Mouse (Mus musculus) myocyte (in vitro differentiated cells): ENCODE measurements around the gene Dclre1a. TPM values are rescaled to one million over a fixed set of nuclear protein-coding genes. Genes with fewer than 3 reads are reported as not detected.

Experiments used
- H3K27me3 ChIP-seq: one replicate; pipeline ENCODE4 v1.6.1; 2011; ENCODE audit not compliant: control insufficient read depth, insufficient read depth, insufficient read length
- H3K36me3 ChIP-seq: one replicate; pipeline ENCODE4 v1.6.1; 2011; ENCODE audit not compliant: control insufficient read depth, insufficient read depth
- H3K4me2 ChIP-seq: one replicate; pipeline ENCODE4 v1.6.1; 2011; ENCODE audit warnings: low read depth, control low read depth
- H3K4me3 ChIP-seq: one replicate; pipeline ENCODE4 v1.5.1; 2011; ENCODE audit warnings: mild to moderate bottlenecking, control low read depth, moderate library complexity
- H3K79me2 ChIP-seq: one replicate; pipeline ENCODE4 v1.6.1; 2011; ENCODE audit not compliant: control insufficient read depth, insufficient read depth
- H3ac ChIP-seq: one replicate; pipeline ENCODE4 v1.6.1; 2011; ENCODE audit not compliant: control insufficient read depth, insufficient read length
- CEBPB ChIP-seq: IDR thresholded peaks from 2 replicates; pipeline ENCODE4 v1.6.1; 2011; ENCODE audit warnings: mild to moderate bottlenecking, moderate library complexity; ENCODE audit not compliant: poor library complexity, insufficient read depth, severe bottlenecking
- E2F4 ChIP-seq: IDR thresholded peaks from one replicate; pipeline ENCODE4 v1.6.1; 2011; ENCODE audit warnings: mild to moderate bottlenecking, control low read depth, moderate library complexity; ENCODE audit not compliant: insufficient read depth
- MAX ChIP-seq: IDR thresholded peaks from one replicate; pipeline ENCODE4 v1.6.1; 2011; ENCODE audit warnings: low read depth, mild to moderate bottlenecking, control low read depth
- MYOD1 ChIP-seq, 3 experiments: IDR thresholded peaks; one replicate each; pipeline ENCODE4 v1.6.1; 2011; ENCODE audit warnings: control low read depth in 2 of 3, low read depth in 2 of 3, mild to moderate bottlenecking in 2 of 3, moderate library complexity in 1 of 3; ENCODE audit not compliant: insufficient read length in 2 of 3, control insufficient read depth in 1 of 3
- MYOG ChIP-seq, 3 experiments: IDR thresholded peaks; one replicate each; pipeline ENCODE4 v1.6.1; 2011; ENCODE audit warnings: control low read depth in 2 of 3, low read depth in 2 of 3, mild to moderate bottlenecking in 2 of 3; ENCODE audit not compliant: insufficient read length in 2 of 3, control insufficient read depth in 1 of 3, insufficient read depth in 1 of 3
- POLR2A ChIP-seq: IDR thresholded peaks from one replicate; pipeline ENCODE4 v1.6.1; 2011; ENCODE audit warnings: low read depth, mild to moderate bottlenecking, control low read depth, moderate library complexity; ENCODE audit not compliant: insufficient read length
- POLR2AphosphoS2 ChIP-seq: IDR thresholded peaks from one replicate; pipeline ENCODE4 v1.6.1; 2011; ENCODE audit warnings: low read depth, control low read depth; ENCODE audit not compliant: insufficient read length
- REST ChIP-seq: IDR thresholded peaks from one replicate; pipeline ENCODE4 v1.6.1; 2011; ENCODE audit warnings: mild to moderate bottlenecking, control low read depth, moderate library complexity; ENCODE audit not compliant: insufficient read depth, insufficient read length
- SRF ChIP-seq: IDR thresholded peaks from one replicate; pipeline ENCODE4 v1.6.1; 2011; ENCODE audit warnings: low read depth; ENCODE audit not compliant: control insufficient read depth, insufficient read length
- TCF12 ChIP-seq: IDR thresholded peaks from one replicate; pipeline ENCODE4 v1.6.1; 2011; ENCODE audit warnings: mild to moderate bottlenecking, control low read depth; ENCODE audit not compliant: poor library complexity, insufficient read depth, severe bottlenecking
- TCF3 ChIP-seq: IDR thresholded peaks from one replicate; pipeline ENCODE4 v1.6.1; 2011; ENCODE audit warnings: low read depth, control low read depth; ENCODE audit not compliant: insufficient read length
- USF1 ChIP-seq: IDR thresholded peaks from one replicate; pipeline ENCODE4 v1.6.1; 2011; ENCODE audit warnings: low read depth, mild to moderate bottlenecking, control low read depth, moderate library complexity
- polyA plus RNA-seq: library from polyadenylated mRNA; unstranded; fragments of >200 nt; fragmentation: generic; extraction: Trizol; gene quantifications from one replicate; pipeline ENCODE4 v1.2.1, GENCODE M21; 2012; ENCODE audit warnings: missing spikeins

Gene Dclre1a
- polyA plus RNA-seq, 1 experiment = 3.3 TPM

DNA sequence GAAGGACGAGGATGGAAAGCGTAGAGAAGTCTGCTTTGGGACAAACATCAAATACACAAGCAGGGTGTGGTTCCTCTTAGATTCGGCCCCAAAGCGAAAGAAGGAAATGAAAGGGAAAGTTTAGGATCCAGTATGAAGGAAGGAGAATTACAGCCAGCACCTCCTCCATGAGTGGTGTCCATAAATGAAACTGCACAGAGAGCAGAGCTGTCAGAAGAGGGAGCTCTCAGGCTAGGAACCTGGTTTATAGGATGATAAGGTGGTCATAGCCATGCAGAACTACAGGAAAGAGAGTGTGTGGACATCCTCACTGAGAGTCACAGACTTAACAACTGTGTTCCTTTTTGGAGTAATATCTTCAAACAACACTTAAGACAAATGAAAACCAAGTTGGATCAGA is 18.0 kb upstream of the Dclre1a start:
- Histone ChIP-seq H3K27me3 (no peaks in the 10 kb centered on the region), H3K36me3 (no peaks in the 10 kb centered on the region), H3ac (no peak overlapping the region), H3K4me3 (no peak overlapping the region), H3K4me2 (no peak overlapping the region), H3K79me2 (peaks cover 33% of the 10 kb centered on the region)
- no peak for TF ChIP-seq TCF12
- no peak for TF ChIP-seq USF1
- TF ChIP-seq POLR2A = no peak
- no peak for TF ChIP-seq TCF3
- TF ChIP-seq MAX = no peak
- no peak for TF ChIP-seq SRF
- no peak for TF ChIP-seq POLR2AphosphoS2
- no peak for TF ChIP-seq MYOD1 (IDR thresholded peaks at IDR 0.05; ENCODE audit: control insufficient read depth in 1 of 3, insufficient read length in 2 of 3, low read depth in 2 of 3)
- TF ChIP-seq MYOG (IDR thresholded peaks at IDR 0.05; ENCODE audit: control insufficient read depth in 1 of 3, insufficient read depth in 1 of 3, insufficient read length in 2 of 3, low read depth in 2 of 3) = no peak
- no peak for TF ChIP-seq REST
- no peak for TF ChIP-seq CEBPB
- TF ChIP-seq E2F4 = no peak

DNA sequence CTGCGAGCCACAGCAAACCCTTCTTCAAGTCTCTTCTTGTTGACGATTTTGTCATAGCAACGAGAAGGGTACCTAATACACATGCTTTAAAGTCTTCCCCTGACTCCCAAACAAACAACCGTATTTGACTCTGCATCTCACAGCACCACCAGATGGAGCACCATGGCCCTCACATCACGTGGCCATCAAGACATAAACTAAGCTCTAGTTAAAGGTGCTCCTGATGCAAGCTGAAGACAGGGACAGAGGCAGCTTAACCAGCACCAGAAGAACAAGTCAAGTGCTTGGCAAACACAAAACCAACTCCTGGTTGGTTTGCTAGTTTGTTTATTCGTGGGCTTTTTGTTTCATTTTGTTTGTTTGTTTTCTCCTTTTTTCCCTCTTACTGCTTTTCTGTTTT is 17.3 kb upstream of the Dclre1a start:
- H3K27me3 ChIP-seq = no peaks in the 10 kb centered on the region
- no peak overlapping the region for H3K4me3 ChIP-seq
- no peak overlapping the region for H3K4me2 ChIP-seq
- H3ac ChIP-seq = no peak overlapping the region
- H3K36me3 ChIP-seq = no peaks in the 10 kb centered on the region
- TF ChIP-seq USF1 = peak; percentile 71
- no peak for TF ChIP-seq SRF
- H3K79me2 ChIP-seq = peaks cover 40% of the 10 kb centered on the region

DNA sequence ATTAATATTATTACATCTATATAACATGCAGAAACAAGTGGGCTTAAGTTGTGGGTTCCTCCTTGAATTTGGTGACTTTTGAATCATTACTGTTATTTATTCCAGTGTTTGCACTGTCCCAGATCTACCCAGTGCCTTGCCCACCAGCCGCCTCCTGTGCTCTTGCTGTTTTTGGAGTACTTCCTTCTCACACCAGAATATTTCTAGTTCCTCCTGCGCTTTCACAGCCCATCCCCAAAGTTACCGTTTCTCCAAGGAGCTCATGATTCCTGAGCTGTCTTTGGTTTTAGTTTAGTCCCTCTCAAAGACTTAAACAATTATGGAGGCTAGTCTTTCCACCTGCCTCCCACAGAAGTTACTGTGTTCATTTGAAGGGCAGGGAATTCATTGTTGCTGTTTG is 15.4 kb upstream of the Dclre1a start:
- Histone ChIP-seq H3K79me2 (peaks cover 45% of the 10 kb centered on the region), H3K4me2 (no peak overlapping the region), H3ac (no peak overlapping the region), H3K4me3 (no peak overlapping the region), H3K27me3 (no peaks in the 10 kb centered on the region), H3K36me3 (no peaks in the 10 kb centered on the region)
- no peak for TF ChIP-seq TCF12
- no peak for TF ChIP-seq SRF
- no peak for TF ChIP-seq POLR2A

DNA sequence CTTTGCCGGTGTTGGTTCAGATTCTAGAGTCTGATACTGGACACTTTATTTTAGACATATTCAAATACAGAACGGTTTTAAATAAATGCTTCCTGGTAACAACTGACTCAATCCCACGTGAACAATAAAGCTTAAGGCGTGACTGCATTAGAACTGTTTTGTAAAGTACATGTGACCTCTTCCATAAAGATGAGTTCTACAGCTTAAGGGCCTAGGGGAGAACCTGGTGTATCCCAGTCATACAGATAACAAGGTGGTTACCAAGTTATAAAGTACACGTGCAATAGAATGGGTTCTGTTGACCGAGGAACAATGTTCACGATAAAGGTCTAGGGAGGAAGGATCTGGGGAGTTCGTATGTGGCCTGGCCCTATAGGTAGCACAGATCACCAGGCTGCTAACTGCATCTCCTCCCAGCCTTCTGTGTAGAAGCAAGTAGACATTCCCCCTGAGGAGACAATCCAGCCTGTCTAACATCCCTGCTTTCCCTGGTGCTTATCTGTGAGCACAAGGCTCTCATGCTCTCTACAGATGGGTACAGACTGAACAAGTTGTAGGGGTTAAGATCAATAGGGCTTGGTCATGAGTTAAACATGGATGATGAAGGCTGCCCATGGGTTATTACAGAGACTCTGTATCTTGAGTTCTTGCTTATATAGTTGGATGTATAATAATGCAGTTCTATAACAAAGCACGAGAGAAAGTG is 14.6 kb upstream of the Dclre1a start:
- Histone ChIP-seq H3K4me2 (no peak overlapping the region), H3K27me3 (no peaks in the 10 kb centered on the region), H3ac (no peak overlapping the region), H3K36me3 (no peaks in the 10 kb centered on the region), H3K79me2 (peaks cover 36% of the 10 kb centered on the region), H3K4me3 (no peak overlapping the region)
- no peak for TF ChIP-seq POLR2A
- no peak for TF ChIP-seq REST
- TF ChIP-seq MYOD1 (IDR thresholded peaks at IDR 0.05; ENCODE audit: control insufficient read depth in 1 of 3, insufficient read length in 2 of 3, low read depth in 2 of 3) = no peak
- no peak for TF ChIP-seq MAX
- TF ChIP-seq MYOG (IDR thresholded peaks at IDR 0.05; ENCODE audit: control insufficient read depth in 1 of 3, insufficient read depth in 1 of 3, insufficient read length in 2 of 3, low read depth in 2 of 3) = no peak
- no peak for TF ChIP-seq USF1
- TF ChIP-seq POLR2AphosphoS2 = no peak
- no peak for TF ChIP-seq SRF
- no peak for TF ChIP-seq CEBPB
- TF ChIP-seq TCF3 = no peak
- TF ChIP-seq TCF12 = no peak
- no peak for TF ChIP-seq E2F4

DNA sequence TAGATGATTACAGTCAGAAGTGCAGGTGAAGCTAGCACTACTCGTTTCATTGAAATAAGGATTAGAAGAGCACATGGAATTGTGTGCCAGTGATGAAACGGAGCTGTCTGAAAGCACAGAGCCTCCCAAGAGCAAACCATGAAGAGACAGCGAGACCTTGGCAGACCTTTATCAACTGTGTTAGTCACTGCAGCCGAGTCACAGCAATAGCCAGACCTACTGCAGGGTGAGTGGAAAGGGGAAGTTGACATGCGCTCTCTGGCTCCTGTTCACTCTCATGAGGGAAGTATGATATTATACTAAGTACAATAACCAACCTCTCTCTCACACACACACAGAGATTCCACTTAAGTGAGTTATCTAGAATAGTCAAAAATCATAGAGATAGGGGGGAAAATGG is 8.0 kb upstream of the Dclre1a start:
- H3K36me3 ChIP-seq = peaks cover 32% of the 10 kb centered on the region
- TF ChIP-seq USF1 (no peak), MYOG (IDR thresholded peaks at IDR 0.05; ENCODE audit: control insufficient read depth in 1 of 3, insufficient read depth in 1 of 3, insufficient read length in 2 of 3, low read depth in 2 of 3) (no peak), CEBPB (no peak), E2F4 (no peak), SRF (no peak), TCF3 (no peak), POLR2A (no peak), TCF12 (no peak), MYOD1 (IDR thresholded peaks at IDR 0.05; ENCODE audit: control insufficient read depth in 1 of 3, insufficient read length in 2 of 3, low read depth in 2 of 3) (no peak), MAX (no peak), POLR2AphosphoS2 (no peak), REST (no peak)
- H3K79me2 ChIP-seq = peaks cover 42% of the 10 kb centered on the region

More for the DNA sequence above, 8.0 kb upstream of the Dclre1a start:
- Histone ChIP-seq H3K27me3 (no peaks in the 10 kb centered on the region), H3K4me3 (no peak overlapping the region), H3ac (no peak overlapping the region), H3K4me2 (no peak overlapping the region)
